Mouse (Mus musculus): ENCODE measurements around the gene Nrxn1. TPM values are rescaled to one million over a fixed set of nuclear protein-coding genes. Genes with fewer than 3 reads are reported as not detected.
A peak's percentile ranks its signal among the peaks of the same experiment; 100 is the strongest.

The Nrxn1 gene
- polyA plus RNA-seq, 1 experiment from 2014 or later = 41.7 TPM

DNA sequence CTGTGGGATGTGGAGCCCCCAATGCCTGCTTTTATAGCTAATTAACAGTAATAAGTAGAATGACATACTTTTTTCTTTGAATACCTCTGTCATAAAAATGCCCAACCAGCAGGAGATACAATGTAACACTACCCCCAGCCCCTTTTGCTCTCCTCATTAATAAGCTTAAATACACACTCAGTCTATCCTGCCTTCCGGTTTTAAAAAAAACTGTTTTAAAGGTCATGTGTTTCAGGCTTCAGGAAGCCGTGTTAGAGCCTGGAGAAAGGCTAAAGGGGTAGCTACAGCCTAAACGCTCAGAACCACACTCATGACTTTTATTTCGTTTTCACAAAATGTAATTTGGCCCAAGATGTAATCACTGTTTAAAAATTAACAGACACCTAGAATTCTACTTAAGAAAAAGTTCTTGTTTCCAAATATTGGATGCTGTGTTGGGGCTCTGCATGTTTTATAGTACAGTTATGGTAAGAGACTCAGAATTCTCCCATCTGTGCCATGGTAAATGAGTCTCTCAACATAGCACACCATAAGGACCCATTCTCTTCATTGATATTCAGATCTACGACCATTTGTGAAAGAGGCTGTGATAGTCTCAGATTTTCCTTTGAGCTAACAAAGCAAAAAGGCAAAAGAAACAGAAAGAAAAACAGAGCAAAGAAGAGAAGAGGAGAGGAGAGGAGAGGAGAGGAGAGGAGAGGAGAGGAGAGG lies 743.3 kb downstream of the Nrxn1 start:
- Histone ChIP-seq H3K4me2 (no peak overlapping the region), H3K4me3 (replicated peaks) (no peak overlapping the region), H3K27me3 (no peaks in the 10 kb centered on the region), H3K4me1 (peaks cover 11% of the 10 kb centered on the region), H3K9ac (no peak overlapping the region), H3K27ac (no peak overlapping the region), H3K9me3 (no peaks in the 10 kb centered on the region), H3K36me3 (replicated peaks) (no peaks in the 10 kb centered on the region)
- 67% methylated on average over 5 of the region's 5 CpGs for WGBS
- ATAC-seq (ENCODE audit: low FRiP score) = no peak

DNA sequence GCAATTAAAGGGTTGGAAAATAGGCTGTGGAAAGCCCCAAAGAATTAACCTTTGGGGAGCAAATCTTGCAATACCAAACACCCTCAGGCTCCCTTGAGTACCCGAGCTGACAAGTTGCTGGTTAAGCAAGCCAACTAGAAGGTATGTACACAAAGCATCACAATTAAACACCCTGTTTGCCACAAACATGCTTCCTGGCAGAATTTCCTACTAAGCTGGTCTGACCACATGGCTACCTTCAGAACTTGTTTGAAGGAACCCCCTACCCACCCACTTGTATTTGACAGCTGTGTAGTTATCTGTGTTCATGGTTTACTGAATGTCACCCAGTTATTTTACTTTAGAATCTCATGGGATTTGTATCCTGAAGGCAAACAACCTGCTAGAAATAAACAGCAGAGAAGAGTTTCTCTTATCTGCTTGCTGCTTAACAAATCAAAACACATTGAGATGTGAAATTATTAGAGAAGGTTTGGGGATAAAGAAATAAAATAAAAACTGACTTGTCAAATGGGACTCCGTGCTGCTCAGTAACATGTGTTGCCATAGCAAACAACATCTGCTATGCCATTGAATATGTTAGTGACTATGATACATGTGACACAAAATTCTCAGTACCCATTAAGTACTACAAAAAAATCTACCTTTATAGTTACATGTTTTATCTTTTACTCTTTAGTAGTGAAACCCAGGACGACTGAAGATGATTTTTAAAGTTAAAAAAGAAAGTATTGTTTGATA lies 746.0 kb downstream of the Nrxn1 start:
- no peak for ATAC-seq (ENCODE audit: low FRiP score)
- Histone ChIP-seq H3K4me2 (no peak overlapping the region), H3K4me3 (replicated peaks) (no peak overlapping the region), H3K27ac (no peak overlapping the region), H3K4me1 (peaks cover 11% of the 10 kb centered on the region), H3K27me3 (no peaks in the 10 kb centered on the region), H3K9ac (no peak overlapping the region), H3K36me3 (replicated peaks) (no peaks in the 10 kb centered on the region), H3K9me3 (no peaks in the 10 kb centered on the region)
- WGBS = 61% methylated on average over 3 of the region's 3 CpGs

DNA sequence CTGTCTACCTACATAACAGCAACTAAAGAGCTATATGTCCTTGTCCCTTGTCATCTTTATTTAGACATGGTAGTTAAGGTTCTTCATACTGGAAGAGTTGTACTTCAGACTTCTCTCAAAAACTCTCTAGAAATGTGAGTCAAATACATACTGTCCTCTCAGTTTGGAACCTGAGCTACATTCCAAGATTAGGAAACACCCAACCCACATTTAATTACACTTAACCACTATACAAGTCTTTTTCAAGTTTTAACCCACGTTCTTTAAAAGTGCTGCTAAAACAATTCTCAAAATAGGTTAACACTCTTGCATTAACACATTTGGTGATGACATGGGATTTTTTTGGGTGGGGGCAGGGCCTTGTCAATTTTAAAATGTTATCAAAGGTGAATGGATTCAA lies 759.4 kb downstream of the Nrxn1 start:
- Histone ChIP-seq H3K27ac (no peak overlapping the region), H3K4me3 (replicated peaks) (no peak overlapping the region), H3K36me3 (replicated peaks) (no peaks in the 10 kb centered on the region), H3K4me2 (no peak overlapping the region), H3K9me3 (no peaks in the 10 kb centered on the region), H3K27me3 (no peaks in the 10 kb centered on the region), H3K9ac (no peak overlapping the region), H3K4me1 (no peaks in the 10 kb centered on the region)
- WGBS = 74% methylated on average over 1 of the region's 1 CpGs
- ATAC-seq (ENCODE audit: low FRiP score) = no peak

DNA sequence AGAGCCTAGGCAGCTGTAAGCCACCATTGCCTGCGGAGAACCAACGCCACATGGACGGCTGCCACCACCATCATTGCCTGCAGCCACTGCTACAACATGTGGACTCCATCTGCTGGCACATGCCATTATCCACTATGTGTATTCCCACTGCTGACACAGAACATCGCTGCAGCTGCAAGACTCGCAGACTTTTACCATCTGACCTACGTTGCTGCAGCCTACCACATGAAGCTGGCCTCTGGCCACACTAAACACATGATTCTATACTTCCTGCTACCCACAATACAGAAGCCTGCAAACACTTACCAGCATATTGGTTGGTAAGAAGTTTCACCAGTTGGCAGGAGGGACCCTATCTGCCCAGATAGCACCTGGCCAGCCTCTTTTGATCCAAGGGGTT lies 769.2 kb downstream of the Nrxn1 start:
- ATAC-seq (ENCODE audit: low FRiP score) = no peak
- WGBS = 89% methylated on average over 6 of the region's 6 CpGs
- no peak overlapping the region for H3K4me3 ChIP-seq (replicated peaks)
- H3K9me3 ChIP-seq = no peaks in the 10 kb centered on the region
- no peak overlapping the region for H3K9ac ChIP-seq
- no peak overlapping the region for H3K4me2 ChIP-seq
- no peaks in the 10 kb centered on the region for H3K36me3 ChIP-seq (replicated peaks)
- no peaks in the 10 kb centered on the region for H3K4me1 ChIP-seq
- no peak overlapping the region for H3K27ac ChIP-seq
- H3K27me3 ChIP-seq = no peaks in the 10 kb centered on the region

DNA sequence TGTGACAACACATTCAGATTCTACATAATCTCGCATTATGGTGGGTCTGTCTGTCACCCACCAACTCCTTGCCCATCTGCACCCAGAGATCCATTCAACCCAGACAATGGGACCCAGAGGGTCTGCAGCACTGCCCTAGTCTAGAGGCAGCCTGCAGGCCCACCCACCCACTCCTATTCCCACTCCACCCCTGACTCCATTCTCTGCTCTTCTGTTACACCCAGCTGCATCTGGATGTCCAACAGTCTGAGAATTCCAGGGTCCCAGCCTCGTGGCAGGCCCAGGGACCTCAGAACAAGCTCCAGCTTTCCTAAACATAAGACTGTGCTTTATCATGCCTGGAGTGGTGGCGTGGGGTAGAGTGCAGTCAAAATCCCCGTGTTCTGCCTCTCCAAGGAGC lies 820.6 kb downstream of the Nrxn1 start:
- Histone ChIP-seq H3K9ac (no peak overlapping the region), H3K36me3 (replicated peaks) (no peaks in the 10 kb centered on the region), H3K27me3 (no peaks in the 10 kb centered on the region), H3K4me1 (no peaks in the 10 kb centered on the region), H3K4me3 (replicated peaks) (no peak overlapping the region), H3K27ac (no peak overlapping the region), H3K9me3 (no peaks in the 10 kb centered on the region), H3K4me2 (no peak overlapping the region)
- 69% methylated on average over 4 of the region's 4 CpGs for WGBS
- ATAC-seq (ENCODE audit: low FRiP score) = no peak

DNA sequence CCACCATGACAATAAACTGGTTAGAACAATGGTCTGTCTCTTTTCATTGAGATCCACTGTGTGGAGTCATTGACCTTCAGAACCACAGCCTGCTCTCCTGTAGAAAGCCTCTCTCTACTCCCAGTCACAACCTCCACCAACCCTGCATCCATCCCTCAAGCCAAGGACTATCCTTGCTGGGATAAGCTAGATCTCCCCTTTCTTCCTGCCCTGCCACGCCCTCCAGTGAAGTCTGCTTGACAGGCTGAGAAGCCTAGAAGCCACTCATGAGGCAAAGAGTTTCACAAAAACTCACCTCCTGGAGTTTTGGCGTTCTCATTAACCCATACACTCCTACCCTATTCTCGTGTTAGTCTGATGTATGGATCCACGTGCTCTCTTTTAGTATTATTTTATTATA lies 821.7 kb downstream of the Nrxn1 start:
- ATAC-seq (ENCODE audit: low FRiP score) = no peak
- Histone ChIP-seq H3K9me3 (no peaks in the 10 kb centered on the region), H3K4me3 (replicated peaks) (no peak overlapping the region), H3K36me3 (replicated peaks) (no peaks in the 10 kb centered on the region), H3K4me2 (no peak overlapping the region), H3K4me1 (no peaks in the 10 kb centered on the region), H3K9ac (no peak overlapping the region), H3K27ac (no peak overlapping the region), H3K27me3 (no peaks in the 10 kb centered on the region)
- WGBS = 13% methylated on average over 4 of the region's 4 CpGs

DNA sequence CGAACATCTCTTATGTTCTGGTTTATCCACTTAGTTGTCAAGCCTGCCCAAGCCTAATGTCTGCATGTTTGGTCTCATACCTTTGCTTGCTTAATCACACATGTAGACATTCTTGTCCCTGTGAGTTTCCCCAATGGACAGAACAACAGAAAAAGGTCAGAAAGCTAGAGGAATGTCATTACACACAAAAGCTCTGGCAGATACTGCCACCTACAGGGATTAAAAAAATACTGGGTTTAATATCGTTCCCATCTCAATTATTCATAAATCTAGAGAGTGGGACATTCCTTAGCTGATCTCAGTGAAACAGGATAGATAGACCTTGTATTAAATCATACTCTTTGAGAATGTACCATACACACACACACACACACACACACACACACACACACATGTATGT lies 823.7 kb downstream of the Nrxn1 start:
- Histone ChIP-seq H3K27me3 (no peaks in the 10 kb centered on the region), H3K4me2 (no peak overlapping the region), H3K4me3 (replicated peaks) (no peak overlapping the region), H3K9ac (no peak overlapping the region), H3K36me3 (replicated peaks) (no peaks in the 10 kb centered on the region), H3K4me1 (no peaks in the 10 kb centered on the region), H3K27ac (no peak overlapping the region), H3K9me3 (no peaks in the 10 kb centered on the region)
- 84% methylated on average over 2 of the region's 2 CpGs for WGBS
- no peak for ATAC-seq (ENCODE audit: low FRiP score)

DNA sequence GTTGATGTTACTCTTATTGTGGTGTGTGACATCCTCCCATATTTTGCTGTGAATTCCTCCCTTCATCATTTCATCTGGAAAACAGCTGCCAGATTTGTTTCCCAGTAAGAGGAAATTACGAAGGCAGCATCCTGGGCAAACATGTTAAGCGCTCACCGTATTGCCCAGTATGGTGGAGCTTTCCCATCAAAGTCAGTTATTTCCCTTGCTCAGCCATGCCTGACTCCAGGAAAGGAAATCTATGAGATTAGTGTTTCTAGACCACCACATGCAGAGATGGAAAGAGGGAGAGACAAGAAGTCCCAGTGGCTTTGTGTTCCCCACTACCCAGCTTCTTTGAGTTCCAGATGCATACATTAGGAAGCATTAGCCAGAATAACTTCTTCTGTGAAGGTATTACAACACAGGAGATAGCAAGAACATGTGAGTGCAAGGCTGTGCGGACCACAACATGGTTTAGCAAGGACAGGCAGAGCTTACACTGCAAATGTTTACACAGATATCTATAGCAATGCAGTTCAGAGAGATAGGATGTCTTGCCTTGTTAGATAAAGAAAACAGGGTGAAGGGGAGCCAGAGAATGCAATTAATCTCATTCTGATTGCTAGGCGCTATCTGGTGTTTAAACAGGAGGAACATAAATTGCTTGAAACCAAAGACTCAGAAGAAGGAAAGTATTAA lies 839.3 kb downstream of the Nrxn1 start:
- Histone ChIP-seq H3K27ac (no peak overlapping the region), H3K36me3 (replicated peaks) (no peaks in the 10 kb centered on the region), H3K4me1 (0 out of 2 replicates have a peak, but pooled peaks cover 3% of the 10 kb centered on the region), H3K27me3 (no peaks in the 10 kb centered on the region), H3K9ac (no peak overlapping the region), H3K4me3 (replicated peaks) (no peak overlapping the region), H3K9me3 (no peaks in the 10 kb centered on the region), H3K4me2 (no peak overlapping the region)
- ATAC-seq (ENCODE audit: low FRiP score) = no peak
- WGBS = 59% methylated on average over 5 of the region's 5 CpGs

DNA sequence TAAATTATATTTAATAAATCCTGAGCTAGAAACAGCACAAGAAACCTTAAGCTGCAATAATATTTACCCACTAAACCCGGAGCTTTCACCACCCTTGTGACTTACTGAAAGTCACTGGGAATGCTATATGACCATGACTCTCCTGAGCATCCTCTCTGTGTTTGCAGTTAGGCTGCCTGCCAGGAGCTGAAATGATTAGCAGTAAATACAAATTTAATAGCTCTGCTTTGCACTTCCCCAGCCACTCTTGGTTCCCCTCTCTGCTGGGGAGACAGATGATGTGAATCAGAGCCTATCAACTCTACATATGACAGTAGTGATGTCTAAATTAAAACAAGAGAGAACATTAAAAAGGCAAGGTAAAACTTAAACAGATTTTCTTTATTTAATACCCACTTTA lies 840.7 kb downstream of the Nrxn1 start:
- no peak overlapping the region for H3K4me3 ChIP-seq (replicated peaks)
- peaks cover 8% of the 10 kb centered on the region; the same call in 1 of the 2 replicates for H3K4me1 ChIP-seq
- H3K9me3 ChIP-seq = no peaks in the 10 kb centered on the region
- H3K36me3 ChIP-seq (replicated peaks) = no peaks in the 10 kb centered on the region
- H3K27ac ChIP-seq = no peak overlapping the region
- no peaks in the 10 kb centered on the region for H3K27me3 ChIP-seq
- ATAC-seq (ENCODE audit: low FRiP score) = no peak
- no peak overlapping the region for H3K9ac ChIP-seq
- H3K4me2 ChIP-seq = no peak overlapping the region
- WGBS = 71% methylated on average over 1 of the region's 1 CpGs

DNA sequence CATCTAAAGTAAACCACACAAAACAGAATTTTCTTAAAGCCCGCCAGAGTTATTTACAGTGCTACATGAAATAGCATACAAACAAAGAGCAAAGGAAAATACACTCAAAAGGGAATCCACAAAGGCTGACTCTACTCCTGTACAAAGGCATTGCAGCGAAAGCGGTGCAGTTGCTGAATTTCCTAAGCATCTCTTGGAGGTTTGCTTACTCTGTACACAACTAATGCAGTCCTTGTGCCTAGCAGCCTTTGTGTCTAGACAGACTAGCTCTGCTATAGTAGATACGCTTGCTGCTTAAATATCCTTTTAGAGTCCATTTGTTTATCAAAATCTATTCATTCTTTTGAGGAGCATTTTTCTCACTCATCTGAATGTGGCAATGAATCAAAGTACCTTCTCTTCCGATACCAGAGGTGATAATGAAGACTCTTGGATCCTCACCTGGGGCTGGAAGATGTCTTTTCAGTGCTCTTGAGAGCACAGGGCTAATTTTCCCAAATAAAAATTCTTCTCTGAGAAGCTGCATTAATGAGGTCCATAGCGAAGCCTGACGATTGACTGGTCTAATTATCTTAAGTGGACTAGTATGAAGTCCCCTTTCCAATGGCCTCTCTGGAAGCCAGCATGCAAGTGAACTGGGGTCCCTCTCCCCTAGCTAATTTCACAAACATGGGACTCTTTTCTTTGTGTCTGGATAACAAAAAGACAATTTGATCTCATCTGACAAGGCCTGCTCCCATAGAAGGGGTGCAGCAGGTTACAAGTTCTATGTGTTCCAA lies 845.6 kb downstream of the Nrxn1 start:
- peak overlapping the region; percentile 36; the same call in 1 of the 2 replicates for H3K27ac ChIP-seq
- peaks cover 8% of the 10 kb centered on the region; the same call in 1 of the 2 replicates for H3K4me1 ChIP-seq

DNA sequence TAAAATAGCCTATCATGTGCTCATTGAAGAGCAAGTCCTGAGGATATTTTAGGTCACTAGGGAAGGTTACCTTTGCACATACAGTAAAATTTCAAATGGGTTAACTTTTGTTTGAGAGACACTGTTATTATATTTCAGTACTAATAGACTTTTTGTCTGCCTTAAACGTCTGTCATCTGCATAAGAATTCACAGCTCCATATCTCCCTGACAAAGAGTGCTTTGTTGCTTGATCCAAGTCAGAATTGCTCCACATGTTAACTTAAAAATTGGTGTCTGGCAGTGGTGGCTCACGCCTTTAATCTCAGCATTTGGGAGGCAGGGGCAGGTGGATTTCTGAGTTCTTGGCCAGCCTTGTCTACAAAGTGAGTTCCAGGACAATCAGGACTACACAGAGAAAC lies 848.5 kb downstream of the Nrxn1 start:
- Histone ChIP-seq H3K4me1 (peaks cover 8% of the 10 kb centered on the region; the same call in 1 of the 2 replicates), H3K27me3 (no peaks in the 10 kb centered on the region), H3K4me3 (replicated peaks) (no peak overlapping the region), H3K9me3 (no peaks in the 10 kb centered on the region), H3K36me3 (replicated peaks) (no peaks in the 10 kb centered on the region), H3K27ac (no peak overlapping the region), H3K4me2 (no peak overlapping the region), H3K9ac (no peak overlapping the region)
- no peak for ATAC-seq (ENCODE audit: low FRiP score)
- WGBS = 55% methylated on average over 2 of the region's 2 CpGs

More for the DNA sequence above, 845.6 kb downstream of the Nrxn1 start:
- Histone ChIP-seq H3K36me3 (replicated peaks) (no peaks in the 10 kb centered on the region), H3K9ac (no peak overlapping the region), H3K27me3 (no peaks in the 10 kb centered on the region), H3K9me3 (no peaks in the 10 kb centered on the region), H3K4me3 (replicated peaks) (no peak overlapping the region), H3K4me2 (no peak overlapping the region)
- peak; percentile 54; the same call in 1 of the 2 replicates for ATAC-seq (ENCODE audit: low FRiP score)
- WGBS = 43% methylated on average over 7 of the region's 7 CpGs

DNA sequence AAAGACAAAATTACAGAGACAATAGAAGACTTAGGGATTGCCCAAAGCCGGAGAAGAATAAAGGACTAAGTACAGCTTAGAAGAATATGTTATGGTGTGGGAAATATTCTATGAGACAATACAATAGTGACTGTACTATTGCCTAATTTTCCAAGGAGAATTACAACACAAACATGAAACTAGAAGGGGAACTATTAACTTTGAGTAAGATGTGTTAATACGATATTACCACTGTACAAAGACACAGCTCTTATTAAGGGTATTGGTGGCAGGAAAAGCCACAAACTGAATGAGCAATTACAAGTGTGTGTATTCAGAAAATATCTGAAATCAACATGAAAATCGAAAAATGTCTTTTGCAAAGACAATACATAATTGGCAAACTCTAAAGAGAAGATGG lies 853.9 kb downstream of the Nrxn1 start:
- Histone ChIP-seq H3K36me3 (replicated peaks) (no peaks in the 10 kb centered on the region), H3K27me3 (no peaks in the 10 kb centered on the region), H3K9me3 (no peaks in the 10 kb centered on the region), H3K4me3 (replicated peaks) (no peak overlapping the region), H3K9ac (no peak overlapping the region), H3K4me2 (no peak overlapping the region), H3K27ac (no peak overlapping the region), H3K4me1 (no peaks in the 10 kb centered on the region)
- no peak for ATAC-seq (ENCODE audit: low FRiP score)
- WGBS = 84% methylated on average over 3 of the region's 3 CpGs

Measured in forebrain, embryonic 12.5 days (tissue).